In genomic region chr11:117043524-117043923, GRCm38 (mm10) we compare ENCODE assay signal across 8 mouse cellular contexts.
DNase-seq lines count a peak whose midpoint lies in the region; ATAC-seq and TF ChIP-seq lines count a peak whose summit lies in the region.

No protein-coding gene starts in this region.

- intact Hi-C loops in left cerebral cortex, postnatal 14 days (cut with DNase I) = loop anchor here (5.0 kb wide), 1 partner anchor 126 kb away; the partner anchor contains the start of gene Mgat5b

- TF ChIP-seq POLR2A in bone marrow, adult 2 months (IDR thresholded peaks at IDR 0.05; ENCODE audit: borderline replicate concordance, control insufficient read depth, low read depth, low read length) = no peak

- no peak overlapping the region for H3K27ac ChIP-seq in bone marrow, adult 2 months (ENCODE audit: control insufficient read depth, insufficient read depth, low read depth, low read length, poor library complexity)
- no peak overlapping the region for H3K27ac ChIP-seq in forebrain, embryonic 13.5 days
- H3K27ac ChIP-seq in midbrain, postnatal 0 days (ENCODE audit: low read depth, low read length) = no peak overlapping the region

- peak; percentile 78 for TF ChIP-seq CTCF in bone marrow, adult 2 months (IDR thresholded peaks at IDR 0.05; ENCODE audit: control insufficient read depth, insufficient read depth, low read length)
- TF ChIP-seq CTCF in midbrain, postnatal 0 days (IDR thresholded peaks at IDR 0.05) = peak; percentile 93

- H3K36me3 ChIP-seq in forebrain, embryonic 13.5 days (ENCODE audit: poor library complexity, severe bottlenecking) = no peaks in the 10 kb centered on the region
- no peaks in the 10 kb centered on the region for H3K36me3 ChIP-seq in midbrain, postnatal 0 days (ENCODE audit: insufficient read depth, low read length)

- H3K4me2 ChIP-seq in forebrain, embryonic 13.5 days = no peak overlapping the region
- no peak overlapping the region for H3K4me2 ChIP-seq in midbrain, postnatal 0 days (ENCODE audit: low read depth, low read length, poor library complexity, severe bottlenecking)

- 6% methylated on average over 8 of the region's 8 CpGs for WGBS in bone marrow, adult 2 months
- 5% methylated on average over 8 of the region's 8 CpGs for WGBS in forebrain, embryonic 13.5 days
- 14% methylated on average over 8 of the region's 8 CpGs for WGBS in midbrain, postnatal 0 days

- no peak for ATAC-seq in CD4-positive, CD25-positive, alpha-beta regulatory T cell, adult 4 months
- peak; percentile 60 for ATAC-seq in forebrain, embryonic 13.5 days
- ATAC-seq in midbrain, postnatal 0 days (ENCODE audit: low FRiP score) = 0 out of 2 replicates have a peak, but pooled peaks have one; percentile 70

- no peak overlapping the region for H3K4me3 ChIP-seq in bone marrow, adult 2 months (replicated peaks; ENCODE audit: control insufficient read depth, low read depth, low read length)
- H3K4me3 ChIP-seq in forebrain, embryonic 13.5 days = no peak overlapping the region
- H3K4me3 ChIP-seq in midbrain, postnatal 0 days (ENCODE audit: low read depth, low read length) = no peak overlapping the region

- H3K27me3 ChIP-seq in forebrain, embryonic 13.5 days = peaks cover 4% of the 10 kb centered on the region; the same call in 1 of the 2 replicates
- no peaks in the 10 kb centered on the region for H3K27me3 ChIP-seq in midbrain, postnatal 0 days (ENCODE audit: insufficient read depth, low read length)

- peak; percentile 76 for DNase-seq in CD4-positive, CD25-positive, alpha-beta regulatory T cell, adult 2 months (ENCODE audit: low read depth, low spot score)
- DNase-seq in heart, postnatal 4 days = peak; percentile 78
- peak; percentile 81 to 86 for DNase-seq in left cerebral cortex, postnatal 14 days (ENCODE audit: low spot score in 2 of 2)
- peak; percentile 79 for DNase-seq in midbrain, postnatal 0 days (ENCODE audit: low spot score)
- peak; percentile 47 to 77 for DNase-seq in spleen, postnatal 10 days (ENCODE audit: low spot score in 2 of 2)

- no peaks in the 10 kb centered on the region for H3K4me1 ChIP-seq in bone marrow, adult 2 months (ENCODE audit: control insufficient read depth, insufficient read depth, low read length)
- H3K4me1 ChIP-seq in forebrain, embryonic 13.5 days = peaks cover 36% of the 10 kb centered on the region
- H3K4me1 ChIP-seq in midbrain, postnatal 0 days (ENCODE audit: insufficient read depth, low read length) = peaks cover 5% of the 10 kb centered on the region; the same call in 1 of the 2 replicates

- H3K9me3 ChIP-seq in forebrain, embryonic 13.5 days (replicated peaks) = no peaks in the 10 kb centered on the region
- no peaks in the 10 kb centered on the region for H3K9me3 ChIP-seq in midbrain, postnatal 0 days (ENCODE audit: low read length)

- H3K9ac ChIP-seq in forebrain, embryonic 13.5 days = 0 out of 2 replicates have a peak overlapping the region, but pooled peaks have one; percentile 12
- H3K9ac ChIP-seq in midbrain, postnatal 0 days (replicated peaks; ENCODE audit: low read length, poor library complexity, severe bottlenecking) = no peak overlapping the region
